Mouse (Mus musculus): ENCODE measurements around the gene E130308A19Rik. TPM values are rescaled to one million over a fixed set of nuclear protein-coding genes. Genes with fewer than 3 reads are reported as not detected.

E130308A19Rik gene
- total RNA-seq, 2 experiments from 2014 or later: 12.1 to 13.1 TPM

DNA sequence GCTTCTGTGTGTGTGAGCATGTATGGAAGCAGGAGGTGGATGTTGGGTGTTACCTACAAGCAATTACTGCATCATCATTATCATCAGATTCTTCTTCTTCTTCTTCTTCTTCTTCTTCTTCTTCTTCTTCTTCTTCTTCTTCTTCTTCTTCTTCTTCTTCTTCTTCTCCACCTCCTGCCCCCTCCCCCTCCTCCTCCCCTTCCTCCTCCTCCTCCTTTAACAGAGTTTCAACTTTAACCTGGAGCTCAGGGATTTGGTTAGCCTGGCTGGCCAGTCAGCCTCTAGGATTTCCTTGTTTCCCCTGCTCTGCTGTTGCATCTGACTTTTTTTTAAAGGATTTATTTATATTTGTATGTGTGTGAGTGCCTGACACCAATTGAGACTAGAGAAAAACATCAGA, 175.5 kb downstream of the E130308A19Rik start, which contains the start of gene Inip:
Gene Inip, minus strand, starts transcription at position 101 of the 400 bp plus-strand sequence.
- TF ChIP-seq CTCF (IDR thresholded peaks at IDR 0.05): no peak
- intact Hi-C loops (cut with DNase I): no loop called here
- peak within 1 kb of the TSS; percentile 41; the same call in 1 of the 2 replicates for H3K27ac ChIP-seq
- DNase-seq (ENCODE audit: extremely low spot score in 1 of 2, low spot score in 2 of 2): no peak
- H3K4me3 ChIP-seq: no peak within 1 kb of the TSS

- intact Hi-C loops (cut with DNase I): no loop called here
- Histone ChIP-seq H3K4me3 (no peak overlapping the region), H3K27ac (peak overlapping the region; percentile 41; the same call in 1 of the 2 replicates)
- TF ChIP-seq CTCF (IDR thresholded peaks at IDR 0.05): no peak
- no peak for DNase-seq (ENCODE audit: extremely low spot score in 1 of 2, low spot score in 2 of 2)
These were observed 176.1 kb downstream of the E130308A19Rik start for GRCm38 (mm10) chr4:59802107-59802506.

DNA sequence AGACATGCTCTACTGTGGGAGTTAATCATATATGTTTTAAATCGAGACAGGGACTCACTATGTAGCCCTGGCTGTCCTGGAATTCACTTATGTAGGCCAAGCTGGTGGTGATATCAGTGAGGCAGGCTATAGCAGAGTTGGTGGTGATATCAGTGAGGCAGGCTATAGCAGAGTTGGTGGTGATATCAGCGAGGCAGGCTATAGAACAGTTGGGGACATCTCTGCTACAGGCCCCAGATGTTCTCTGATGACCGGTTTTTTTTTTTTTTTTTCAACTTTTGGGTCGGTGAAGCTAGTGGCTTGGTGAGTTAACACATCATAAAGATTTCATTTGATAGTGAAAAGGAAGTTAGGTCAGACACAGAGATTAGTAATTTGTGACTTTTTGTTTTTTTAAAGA, 176.8 kb downstream of the E130308A19Rik start:
- no peak for TF ChIP-seq CTCF (IDR thresholded peaks at IDR 0.05)
- intact Hi-C loops (cut with DNase I): no loop called here
- DNase-seq (ENCODE audit: extremely low spot score in 1 of 2, low spot score in 2 of 2): no peak
- H3K27ac ChIP-seq: peak overlapping the region; percentile 25; the same call in 1 of the 2 replicates
- H3K4me3 ChIP-seq: no peak overlapping the region

DNA sequence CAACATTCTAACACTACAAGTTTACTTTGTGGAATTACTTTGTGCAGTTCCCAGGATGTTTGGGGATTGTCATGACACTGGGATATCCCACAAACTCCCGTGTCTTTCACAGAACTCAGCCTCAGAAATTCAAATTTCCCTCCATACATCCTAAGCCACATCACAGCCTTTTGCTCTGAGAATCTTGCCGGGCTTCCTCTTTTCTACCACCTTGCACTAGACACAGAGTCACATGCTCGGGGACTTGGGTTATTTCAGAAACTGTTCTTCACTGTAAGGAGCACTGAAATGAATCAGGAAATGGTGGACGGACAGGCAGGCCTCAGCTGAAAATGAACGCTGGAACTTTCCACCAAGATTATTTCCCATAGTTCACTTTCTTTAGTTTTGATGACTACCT, 177.3 kb downstream of the E130308A19Rik start:
- Histone ChIP-seq H3K4me3 (no peak overlapping the region), H3K27ac (no peak overlapping the region)
- intact Hi-C loops (cut with DNase I): no loop called here
- DNase-seq (ENCODE audit: extremely low spot score in 1 of 2, low spot score in 2 of 2): no peak
- no peak for TF ChIP-seq CTCF (IDR thresholded peaks at IDR 0.05)

DNA sequence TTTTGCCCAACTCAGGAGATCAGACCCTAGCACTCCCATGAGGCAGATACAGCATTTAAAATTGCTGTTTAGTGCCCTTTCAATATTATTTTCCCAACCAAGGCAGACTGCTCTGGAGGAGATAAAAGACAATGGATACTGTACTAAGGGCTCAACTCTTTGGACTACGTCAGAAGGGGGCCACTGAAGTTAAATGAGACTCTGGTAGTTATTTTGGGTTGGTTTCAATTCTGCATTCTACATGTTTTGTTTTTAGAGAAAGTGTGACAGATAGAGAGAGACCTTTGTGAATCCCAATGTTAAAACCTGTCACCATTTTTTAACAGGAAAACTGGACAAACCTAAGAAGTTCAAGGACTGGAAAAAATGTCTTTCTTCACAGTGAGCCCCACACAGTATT, 178.7 kb downstream of the E130308A19Rik start:
- peak overlapping the region; percentile 95 for H3K27ac ChIP-seq
- H3K4me3 ChIP-seq: peak overlapping the region; percentile 99; the same call in 1 of the 2 replicates
- DNase-seq (ENCODE audit: extremely low spot score in 1 of 2, low spot score in 2 of 2): no peak
- no peak for TF ChIP-seq CTCF (IDR thresholded peaks at IDR 0.05)
- intact Hi-C loops (cut with DNase I): loop anchor here (2.0 to 5.0 kb wide), 2 partner anchors 43 to 64 kb away; no protein-coding TSS in a partner anchor

- intact Hi-C loops (cut with DNase I): loop anchor here (2.0 to 5.0 kb wide), 2 partner anchors 42 to 63 kb away; no protein-coding TSS in a partner anchor
These were observed 179.4 kb downstream of the E130308A19Rik start, which contains the start of gene Snx30 for GRCm38 (mm10) chr4:59805181-59805967. Snx30 (plus strand) TSS chr4:59805840.

DNA sequence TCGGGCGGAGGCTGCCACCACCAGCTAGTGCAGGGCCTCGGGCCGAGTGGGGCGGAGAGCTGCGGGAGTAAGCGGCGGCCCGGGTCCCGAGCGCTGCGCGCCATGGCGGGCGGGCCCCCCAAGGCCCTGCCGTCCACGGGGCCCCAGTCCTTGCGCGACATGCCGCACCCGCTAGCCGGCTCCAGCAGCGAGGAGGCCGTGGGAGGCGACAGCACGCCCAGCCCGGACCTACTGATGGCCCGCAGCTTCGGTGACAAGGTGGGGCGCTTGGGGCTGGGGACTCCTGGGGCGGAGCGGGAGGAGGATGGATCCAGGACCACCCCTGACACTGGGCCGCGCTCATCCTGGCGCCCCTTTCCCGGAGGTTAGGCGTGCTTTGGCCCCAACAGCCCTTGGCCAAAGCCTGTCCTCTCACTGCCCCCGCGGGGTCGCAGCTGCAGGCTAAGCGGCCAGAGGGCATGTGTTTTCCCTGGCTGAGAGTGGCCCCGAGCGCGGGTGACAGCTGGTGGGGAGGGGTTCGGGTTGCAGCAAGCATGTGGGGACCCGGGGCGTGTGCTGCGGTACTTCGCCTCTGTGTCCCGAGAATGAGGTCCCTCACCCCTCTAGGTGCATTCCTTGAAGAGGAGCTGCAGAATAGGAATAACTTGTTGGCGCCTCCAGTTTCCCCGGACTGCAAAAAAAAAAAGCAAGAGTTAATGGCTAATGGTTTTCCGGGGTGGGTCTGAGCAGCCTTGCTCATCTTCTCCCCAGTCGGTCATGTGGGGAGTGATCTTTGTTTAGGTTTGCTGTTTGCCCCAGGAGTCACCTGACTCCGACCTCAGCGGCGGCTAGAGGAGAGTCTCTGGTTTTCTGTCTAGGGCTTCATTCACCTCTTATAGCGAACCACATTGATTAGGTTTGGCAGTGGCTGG, 180.2 kb downstream of the E130308A19Rik start:
- intact Hi-C loops (cut with DNase I): loop anchor here (2.0 to 5.0 kb wide), 2 partner anchors 41 to 63 kb away; no protein-coding TSS in a partner anchor
- no peak for TF ChIP-seq CTCF (IDR thresholded peaks at IDR 0.05)
- no peak for DNase-seq (ENCODE audit: extremely low spot score in 1 of 2, low spot score in 2 of 2)

More at GRCm38 (mm10) chr4:59805181-59805967, 179.4 kb downstream of the E130308A19Rik start, which contains the start of gene Snx30:
- Histone ChIP-seq H3K27ac (peak within 1 kb of the TSS; percentile 95), H3K4me3 (peak within 1 kb of the TSS; percentile 99)
- no peak for TF ChIP-seq CTCF (IDR thresholded peaks at IDR 0.05)
- DNase-seq (ENCODE audit: extremely low spot score in 1 of 2, low spot score in 2 of 2): peak; percentile 90 to 91

DNA sequence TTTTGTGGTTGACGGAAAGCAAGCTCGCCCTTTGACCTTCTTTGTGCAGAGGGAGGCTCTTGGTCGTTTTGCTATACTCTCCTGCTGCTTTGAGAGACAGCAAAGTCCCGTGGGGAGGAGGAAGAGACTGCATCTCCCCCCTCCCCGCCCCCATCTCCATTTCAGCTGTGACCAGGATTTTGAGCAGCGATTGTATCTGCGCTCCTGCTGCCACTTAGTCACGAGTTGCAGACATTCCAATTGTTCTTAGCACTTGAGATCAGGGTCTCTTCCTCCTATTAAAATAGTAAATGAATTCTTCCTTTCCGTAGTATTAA, 180.8 kb downstream of the E130308A19Rik start:
- H3K27ac ChIP-seq: peak overlapping the region; percentile 95
- H3K4me3 ChIP-seq: peak overlapping the region; percentile 99
- intact Hi-C loops (cut with DNase I): loop anchor here (5.0 kb wide), 1 partner anchor 40 kb away; no protein-coding TSS in a partner anchor
- no peak for DNase-seq (ENCODE audit: extremely low spot score in 1 of 2, low spot score in 2 of 2)
- no peak for TF ChIP-seq CTCF (IDR thresholded peaks at IDR 0.05)

More for the DNA sequence above, 180.2 kb downstream of the E130308A19Rik start:
- Histone ChIP-seq H3K27ac (peak overlapping the region; percentile 95), H3K4me3 (peak overlapping the region; percentile 99)

GRCm38 (mm10) chr4:59807521-59807920, 181.5 kb downstream of the E130308A19Rik start:
- H3K27ac ChIP-seq: peak overlapping the region; percentile 95; the same call in 1 of the 2 replicates
- no peak for TF ChIP-seq CTCF (IDR thresholded peaks at IDR 0.05)
- intact Hi-C loops (cut with DNase I): loop anchor here (5.0 kb wide), 1 partner anchor 40 kb away; no protein-coding TSS in a partner anchor
- H3K4me3 ChIP-seq: peak overlapping the region; percentile 99
- DNase-seq (ENCODE audit: extremely low spot score in 1 of 2, low spot score in 2 of 2): no peak

DNA sequence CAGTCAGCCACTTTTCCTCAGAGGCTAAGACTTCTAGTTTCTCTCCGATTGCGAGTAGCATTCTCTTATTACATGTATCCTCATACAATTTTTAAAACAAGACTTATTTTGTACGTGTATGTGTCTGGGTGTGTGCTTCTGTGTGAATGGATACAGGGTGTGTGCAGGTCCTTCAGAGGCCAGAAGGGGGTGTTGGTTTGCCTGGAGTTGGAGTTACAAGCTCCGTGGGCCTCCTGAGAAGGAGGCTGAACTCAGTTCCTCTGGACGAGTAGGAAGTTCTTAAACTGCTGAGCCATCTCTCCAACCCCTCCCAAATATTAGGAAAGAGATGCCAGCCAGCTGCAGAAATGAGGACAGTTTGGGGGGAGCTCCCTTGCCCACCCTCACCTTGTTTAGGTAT, 182.4 kb downstream of the E130308A19Rik start:
- intact Hi-C loops (cut with DNase I): loop anchor here (5.0 kb wide), 1 partner anchor 39 kb away; no protein-coding TSS in a partner anchor
- H3K27ac ChIP-seq: no peak overlapping the region
- DNase-seq (ENCODE audit: extremely low spot score in 1 of 2, low spot score in 2 of 2): no peak
- TF ChIP-seq CTCF (IDR thresholded peaks at IDR 0.05): peak; percentile 31
- no peak overlapping the region for H3K4me3 ChIP-seq

Other genes starting within 250 kb of the E130308A19Rik start
- 1 to 10 TPM; 7.1 to 7.5 TPM for gene Susd1, start 187.6 kb upstream of the E130308A19Rik start, total RNA-seq (2021)
- gene Ptbp3, start 76.8 kb upstream of the E130308A19Rik start, total RNA-seq (2021): 10 to 100 TPM; 27.6 to 29.3 TPM
- gene Hsdl2, start 44.6 kb upstream of the E130308A19Rik start, total RNA-seq (2021): 10 to 100 TPM; 25.0 to 27.3 TPM
- gene Inip, start 175.4 kb downstream of the E130308A19Rik start, total RNA-seq (2021): 10 to 100 TPM; 22.3 to 23.1 TPM
- 10 to 100 TPM; 33.4 to 37.2 TPM for gene Snx30, start 179.6 kb downstream of the E130308A19Rik start, total RNA-seq (2021)